Mouse (Mus musculus) limb, embryonic 14.5 days (tissue): ENCODE measurements around the gene Fbxw21. TPM values are rescaled to one million over a fixed set of nuclear protein-coding genes. Genes with fewer than 3 reads are reported as not detected.

Source experiments
- ATAC-seq: fragments of 200-750 bp; cut with Nextera tagmentation; 2 replicates; pipeline ENCODE4 v1.8.0; 2017; ENCODE audit warnings: low read depth, moderate number of reproducible peaks, moderate TSS enrichment; ENCODE audit not compliant: low FRiP score
- DNase-seq: peaks from one replicate; pipeline ENCODE4 v3.0.0-alpha.2; 2015; ENCODE audit warnings: low spot score
- H3K27ac ChIP-seq: fragments of 300-500 bp; sonication (generic); replicated peaks from 2 replicates; pipeline ENCODE4 v1.5.1; 2014; ENCODE audit warnings: low read depth, mild to moderate bottlenecking, low read length, moderate library complexity, mixed read lengths
- H3K27me3 ChIP-seq: fragments of 300-500 bp; sonication (generic); 2 replicates; pipeline ENCODE4 v1.6.1; 2014; ENCODE audit warnings: low read length, mixed read lengths; ENCODE audit not compliant: control insufficient read depth, insufficient read depth
- H3K36me3 ChIP-seq: fragments of 300-500 bp; sonication (generic); 2 replicates; pipeline ENCODE4 v1.6.1; 2014; ENCODE audit warnings: mild to moderate bottlenecking, low read length, moderate library complexity, mixed read lengths; ENCODE audit not compliant: control insufficient read depth, insufficient read depth
- H3K4me1 ChIP-seq: fragments of 300-500 bp; sonication (generic); 2 replicates; pipeline ENCODE4 v1.6.1; 2014; ENCODE audit warnings: antibody characterized with exemption, low read length, mixed read lengths; ENCODE audit not compliant: control insufficient read depth, insufficient read depth
- H3K4me2 ChIP-seq: fragments of 300-500 bp; sonication (generic); replicated peaks from 2 replicates; pipeline ENCODE4 v1.6.1; 2014; ENCODE audit warnings: low read depth, mild to moderate bottlenecking, low read length, moderate library complexity; ENCODE audit not compliant: severe bottlenecking
- H3K4me3 ChIP-seq: fragments of 300-500 bp; sonication (generic); replicated peaks from 2 replicates; pipeline ENCODE4 v1.5.1; 2014; ENCODE audit warnings: low read length
- H3K9ac ChIP-seq: fragments of 300-500 bp; sonication (generic); 2 replicates; pipeline ENCODE4 v1.6.1; 2014; ENCODE audit warnings: mild to moderate bottlenecking, low read depth, low read length, moderate library complexity; ENCODE audit not compliant: severe bottlenecking
- H3K9me3 ChIP-seq: fragments of 300-500 bp; sonication (generic); 2 replicates; pipeline ENCODE4 v1.6.1; 2016; ENCODE audit warnings: low read length; ENCODE audit not compliant: control insufficient read depth
- POLR2A ChIP-seq: fragments of 200-500 bp; IDR thresholded peaks from 2 replicates; pipeline ENCODE4 v1.8.0; 2012; ENCODE audit warnings: inconsistent platforms, mild to moderate bottlenecking, moderate library complexity, borderline replicate concordance; ENCODE audit not compliant: insufficient read depth, insufficient read length; ENCODE audit errors: extremely low read depth
- WGBS: fragments of 180-500 bp; shearing (Covaris S2); extraction: QIAGEN DNeasy Blood & Tissue Kit; methylation state at CpG from one replicate; pipeline ENCODE4 v1.1.7; 2014; 5-methylcytosine and 5-hydroxymethylcytosine counted together
- polyA plus RNA-seq, 2 experiments: library from polyadenylated mRNA; depleted of rRNA in 1 of 2; stranded (reverse) in 1 of 2; unstranded in 1 of 2; fragments of >200 nt; fragmentation: Nextera tagmentation in 1 of 2; extraction: Ambion mirVana in 1 of 2; gene quantifications; 2 replicates each; pipeline versions ENCODE4 v1.2.1 to v1.2.3; 2012 to 2014

Fbxw21 gene
- polyA plus RNA-seq, 2 experiments = not detected

DNA sequence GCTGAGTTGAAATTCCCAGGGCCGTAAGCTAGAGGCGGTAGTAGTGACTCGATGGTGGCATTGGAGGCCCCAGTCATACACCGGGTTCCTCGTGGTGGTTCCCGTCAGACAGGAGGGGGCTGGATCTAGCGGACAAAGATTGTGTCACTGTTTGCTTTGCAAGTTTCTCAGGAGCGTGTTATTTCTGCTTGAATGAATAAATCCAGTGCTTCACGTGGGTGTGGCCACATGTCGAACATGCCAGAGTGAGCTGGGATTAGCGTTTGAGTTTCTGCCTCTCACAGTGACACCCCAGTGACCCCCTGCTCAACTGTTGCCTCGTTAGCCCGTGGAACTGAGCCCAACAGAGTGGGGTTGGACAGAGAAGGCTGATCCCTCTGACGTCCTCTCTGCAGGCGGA lies 71.4 kb downstream of the Fbxw21 start:
- Histone ChIP-seq H3K4me2 (no peak overlapping the region), H3K9ac (no peak overlapping the region), H3K9me3 (no peaks in the 10 kb centered on the region), H3K27me3 (no peaks in the 10 kb centered on the region), H3K4me1 (peaks cover 10% of the 10 kb centered on the region), H3K27ac (no peak overlapping the region), H3K4me3 (no peak overlapping the region), H3K36me3 (peaks cover 16% of the 10 kb centered on the region)
- WGBS = 72% methylated on average over 15 of the region's 15 CpGs
- no peak for TF ChIP-seq POLR2A
- ATAC-seq (no peak), DNase-seq (no peak)

Other genes with a start within 250 kb of the Fbxw21 start
- 0.24 and 0.44 TPM in 2 replicates for gene Tmem89, start 247.4 kb downstream of the Fbxw21 start, polyA plus RNA-seq (2012; rRNA removed)
- 0.22 TPM in 1 of 2 replicates, not detected in the other for gene Tmem89, start 247.4 kb downstream of the Fbxw21 start, polyA plus RNA-seq (2014; fragmentation: Nextera tagmentation; extraction: Ambion mirVana)
- 347 and 412 TPM in 2 replicates for gene Uqcrc1, start 225.4 kb downstream of the Fbxw21 start, polyA plus RNA-seq (2012; rRNA removed)
- gene Uqcrc1, start 225.4 kb downstream of the Fbxw21 start, polyA plus RNA-seq (2014; fragmentation: Nextera tagmentation; extraction: Ambion mirVana) = 455 and 465 TPM in 2 replicates
- 44.6 and 49.9 TPM in 2 replicates for gene Col7a1, start 208.5 kb downstream of the Fbxw21 start, polyA plus RNA-seq (2012; rRNA removed)
- 17.5 and 25.9 TPM in 2 replicates for gene Col7a1, start 208.5 kb downstream of the Fbxw21 start, polyA plus RNA-seq (2014; fragmentation: Nextera tagmentation; extraction: Ambion mirVana)
- 6.2 and 6.5 TPM in 2 replicates for gene Ucn2, start 176.0 kb downstream of the Fbxw21 start, polyA plus RNA-seq (2012; rRNA removed)
- 1.0 and 1.5 TPM in 2 replicates for gene Ucn2, start 176.0 kb downstream of the Fbxw21 start, polyA plus RNA-seq (2014; fragmentation: Nextera tagmentation; extraction: Ambion mirVana)
- gene Pfkfb4, start 170.3 kb downstream of the Fbxw21 start, polyA plus RNA-seq (2012; rRNA removed) = 14.5 and 19.6 TPM in 2 replicates
- gene Pfkfb4, start 170.3 kb downstream of the Fbxw21 start, polyA plus RNA-seq (2014; fragmentation: Nextera tagmentation; extraction: Ambion mirVana) = 9.1 and 9.4 TPM in 2 replicates
- 150 and 245 TPM in 2 replicates for gene Shisa5, start 123.5 kb downstream of the Fbxw21 start, polyA plus RNA-seq (2012; rRNA removed)
- 82.4 and 86.7 TPM in 2 replicates for gene Shisa5, start 123.5 kb downstream of the Fbxw21 start, polyA plus RNA-seq (2014; fragmentation: Nextera tagmentation; extraction: Ambion mirVana)
- gene Trex1, start 102.3 kb downstream of the Fbxw21 start, polyA plus RNA-seq (2012; rRNA removed) = 33.5 and 50.8 TPM in 2 replicates
- 12.5 and 13.7 TPM in 2 replicates for gene Trex1, start 102.3 kb downstream of the Fbxw21 start, polyA plus RNA-seq (2014; fragmentation: Nextera tagmentation; extraction: Ambion mirVana)
- 30.5 and 40.3 TPM in 2 replicates for gene Atrip, start 87.9 kb downstream of the Fbxw21 start, polyA plus RNA-seq (2012; rRNA removed)
- 22.2 and 25.1 TPM in 2 replicates for gene Atrip, start 87.9 kb downstream of the Fbxw21 start, polyA plus RNA-seq (2014; fragmentation: Nextera tagmentation; extraction: Ambion mirVana)
- 9.0 and 9.1 TPM in 2 replicates for gene Ccdc51, start 79.5 kb downstream of the Fbxw21 start, polyA plus RNA-seq (2012; rRNA removed)
- gene Ccdc51, start 79.5 kb downstream of the Fbxw21 start, polyA plus RNA-seq (2014; fragmentation: Nextera tagmentation; extraction: Ambion mirVana) = 13.5 and 15.3 TPM in 2 replicates
- 122 and 191 TPM in 2 replicates for gene Tma7, start 79.5 kb downstream of the Fbxw21 start, polyA plus RNA-seq (2012; rRNA removed)
- 658 and 664 TPM in 2 replicates for gene Tma7, start 79.5 kb downstream of the Fbxw21 start, polyA plus RNA-seq (2014; fragmentation: Nextera tagmentation; extraction: Ambion mirVana)
- gene Plxnb1, start 66.7 kb downstream of the Fbxw21 start, polyA plus RNA-seq (2012; rRNA removed) = 31.0 and 36.8 TPM in 2 replicates
- gene Plxnb1, start 66.7 kb downstream of the Fbxw21 start, polyA plus RNA-seq (2014; fragmentation: Nextera tagmentation; extraction: Ambion mirVana) = 8.2 and 10.0 TPM in 2 replicates
- gene Fbxw13, start 33.9 kb upstream of the Fbxw21 start, polyA plus RNA-seq (2012; rRNA removed) = not detected in 2 replicates
- gene Fbxw13, start 33.9 kb upstream of the Fbxw21 start, polyA plus RNA-seq (2014; fragmentation: Nextera tagmentation; extraction: Ambion mirVana) = not detected in 2 replicates
- gene Fbxw20, start 72.7 kb upstream of the Fbxw21 start, polyA plus RNA-seq (2012; rRNA removed) = not detected in 2 replicates
- gene Fbxw20, start 72.7 kb upstream of the Fbxw21 start, polyA plus RNA-seq (2014; fragmentation: Nextera tagmentation; extraction: Ambion mirVana) = not detected in 2 replicates
- gene Fbxw14, start 125.6 kb upstream of the Fbxw21 start, polyA plus RNA-seq (2012; rRNA removed) = not detected in 2 replicates
- gene Fbxw14, start 125.6 kb upstream of the Fbxw21 start, polyA plus RNA-seq (2014; fragmentation: Nextera tagmentation; extraction: Ambion mirVana) = not detected in 2 replicates
- not detected in 2 replicates for gene Fbxw28, start 177.6 kb upstream of the Fbxw21 start, polyA plus RNA-seq (2012; rRNA removed)
- not detected in 2 replicates for gene Fbxw28, start 177.6 kb upstream of the Fbxw21 start, polyA plus RNA-seq (2014; fragmentation: Nextera tagmentation; extraction: Ambion mirVana)
- not detected in 2 replicates for gene Fbxw22, start 242.3 kb upstream of the Fbxw21 start, polyA plus RNA-seq (2012; rRNA removed)
- not detected in 2 replicates for gene Fbxw22, start 242.3 kb upstream of the Fbxw21 start, polyA plus RNA-seq (2014; fragmentation: Nextera tagmentation; extraction: Ambion mirVana)